Mouse (Mus musculus): ENCODE results near the gene Fpgt. TPM values are rescaled to one million over a fixed set of nuclear protein-coding genes. Genes with fewer than 3 reads are reported as not detected.

Gene Fpgt
- 2.3 and 7.5 TPM in 2 replicates for polyA plus RNA-seq (2011; ENCODE audit: insufficient read depth, insufficient read length, low replicate concordance, missing spikeins)

GRCm38 (mm10) chr3:155093116-155093956, at the start of gene Fpgt, which contains the start of gene Lrriq3:
Gene Fpgt, minus strand, starts transcription at chr3:155093403.
Gene Lrriq3, plus strand, starts transcription at chr3:155093434.
- 2% methylated on average over 47 of the region's 47 CpGs for WGBS
- peak; percentile 48; the same call in 1 of the 2 replicates for TF ChIP-seq POLR2A (IDR thresholded peaks at IDR 0.05; ENCODE audit: borderline replicate concordance, control insufficient read depth, low read depth, low read length)
- TF ChIP-seq CTCF (IDR thresholded peaks at IDR 0.05; ENCODE audit: control insufficient read depth, insufficient read depth, low read length), result no peak
- H3K27ac ChIP-seq (ENCODE audit: control insufficient read depth, insufficient read depth, low read depth, low read length, poor library complexity), result peak within 1 kb of the TSS; percentile 45

DNA sequence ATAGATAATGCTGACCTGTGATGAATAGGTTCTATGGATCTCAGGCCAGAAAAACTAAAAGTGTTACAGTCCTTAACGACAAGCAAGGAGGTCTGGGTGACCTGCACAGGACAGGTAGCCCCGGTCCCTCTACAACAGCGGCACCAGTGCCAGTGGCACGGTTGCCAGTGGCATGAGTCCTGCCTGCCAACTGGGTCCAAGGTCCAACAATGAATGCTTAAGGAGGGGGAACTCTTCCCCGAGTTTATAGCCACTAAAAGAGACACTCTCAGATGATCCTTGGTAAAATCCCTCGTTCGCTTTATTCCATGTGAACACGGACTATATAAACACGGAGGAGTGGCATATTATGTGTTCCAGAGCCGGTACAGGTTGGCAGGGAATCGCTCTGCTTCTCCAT, 47.8 kb upstream of the Fpgt start:
- Histone ChIP-seq H3K4me1 (ENCODE audit: control insufficient read depth, insufficient read depth, low read length) (no peaks in the 10 kb centered on the region), H3K4me3 (replicated peaks; ENCODE audit: control insufficient read depth, low read depth, low read length) (no peak overlapping the region), H3K27ac (ENCODE audit: control insufficient read depth, insufficient read depth, low read depth, low read length, poor library complexity) (no peak overlapping the region)
- no peak for TF ChIP-seq POLR2A (IDR thresholded peaks at IDR 0.05; ENCODE audit: borderline replicate concordance, control insufficient read depth, low read depth, low read length)
- TF ChIP-seq CTCF (IDR thresholded peaks at IDR 0.05; ENCODE audit: control insufficient read depth, insufficient read depth, low read length), result no peak
- 78% methylated on average over 11 of the region's 11 CpGs for WGBS

More at GRCm38 (mm10) chr3:155093116-155093956, at the start of gene Fpgt, which contains the start of gene Lrriq3:
- H3K4me1 ChIP-seq (ENCODE audit: control insufficient read depth, insufficient read depth, low read length), result no peaks in the 10 kb centered on the region; the same call in 1 of the 2 replicates
- peak within 1 kb of the TSS; percentile 89 for H3K4me3 ChIP-seq (replicated peaks; ENCODE audit: control insufficient read depth, low read depth, low read length)

GRCm38 (mm10) chr3:155137737-155138136, 44.5 kb upstream of the Fpgt start:
- TF ChIP-seq CTCF (IDR thresholded peaks at IDR 0.05; ENCODE audit: control insufficient read depth, insufficient read depth, low read length), result no peak
- TF ChIP-seq POLR2A (IDR thresholded peaks at IDR 0.05; ENCODE audit: borderline replicate concordance, control insufficient read depth, low read depth, low read length), result no peak
- H3K4me1 ChIP-seq (ENCODE audit: control insufficient read depth, insufficient read depth, low read length), result no peaks in the 10 kb centered on the region
- WGBS, result 81% methylated on average over 5 of the region's 5 CpGs
- no peak overlapping the region for H3K27ac ChIP-seq (ENCODE audit: control insufficient read depth, insufficient read depth, low read depth, low read length, poor library complexity)
- H3K4me3 ChIP-seq (replicated peaks; ENCODE audit: control insufficient read depth, low read depth, low read length), result no peak overlapping the region

GRCm38 (mm10) chr3:155105957-155106356, 12.8 kb upstream of the Fpgt start:
- TF ChIP-seq POLR2A (IDR thresholded peaks at IDR 0.05; ENCODE audit: borderline replicate concordance, control insufficient read depth, low read depth, low read length) (no peak), CTCF (IDR thresholded peaks at IDR 0.05; ENCODE audit: control insufficient read depth, insufficient read depth, low read length) (no peak)
- Histone ChIP-seq H3K27ac (ENCODE audit: control insufficient read depth, insufficient read depth, low read depth, low read length, poor library complexity) (no peak overlapping the region), H3K4me3 (replicated peaks; ENCODE audit: control insufficient read depth, low read depth, low read length) (no peak overlapping the region), H3K4me1 (ENCODE audit: control insufficient read depth, insufficient read depth, low read length) (no peaks in the 10 kb centered on the region)
- WGBS, result 72% methylated on average over 1 of the region's 1 CpGs

- 83% methylated on average over 1 of the region's 1 CpGs for WGBS
- no peak overlapping the region for H3K4me3 ChIP-seq (replicated peaks; ENCODE audit: control insufficient read depth, low read depth, low read length)
- H3K4me1 ChIP-seq (ENCODE audit: control insufficient read depth, insufficient read depth, low read length), result no peaks in the 10 kb centered on the region
- TF ChIP-seq POLR2A (IDR thresholded peaks at IDR 0.05; ENCODE audit: borderline replicate concordance, control insufficient read depth, low read depth, low read length) (no peak), CTCF (IDR thresholded peaks at IDR 0.05; ENCODE audit: control insufficient read depth, insufficient read depth, low read length) (no peak)
- no peak overlapping the region for H3K27ac ChIP-seq (ENCODE audit: control insufficient read depth, insufficient read depth, low read depth, low read length, poor library complexity)
These were observed 6.1 kb upstream of the Fpgt start for GRCm38 (mm10) chr3:155099266-155099665.

GRCm38 (mm10) chr3:155092081-155092480, 1.1 kb downstream of the Fpgt start:
- no peaks in the 10 kb centered on the region; the same call in 1 of the 2 replicates for H3K4me1 ChIP-seq (ENCODE audit: control insufficient read depth, insufficient read depth, low read length)
- 94% methylated on average over 6 of the region's 6 CpGs for WGBS
- no peak overlapping the region for H3K27ac ChIP-seq (ENCODE audit: control insufficient read depth, insufficient read depth, low read depth, low read length, poor library complexity)
- no peak overlapping the region for H3K4me3 ChIP-seq (replicated peaks; ENCODE audit: control insufficient read depth, low read depth, low read length)
- no peak for TF ChIP-seq CTCF (IDR thresholded peaks at IDR 0.05; ENCODE audit: control insufficient read depth, insufficient read depth, low read length)
- TF ChIP-seq POLR2A (IDR thresholded peaks at IDR 0.05; ENCODE audit: borderline replicate concordance, control insufficient read depth, low read depth, low read length), result no peak

DNA sequence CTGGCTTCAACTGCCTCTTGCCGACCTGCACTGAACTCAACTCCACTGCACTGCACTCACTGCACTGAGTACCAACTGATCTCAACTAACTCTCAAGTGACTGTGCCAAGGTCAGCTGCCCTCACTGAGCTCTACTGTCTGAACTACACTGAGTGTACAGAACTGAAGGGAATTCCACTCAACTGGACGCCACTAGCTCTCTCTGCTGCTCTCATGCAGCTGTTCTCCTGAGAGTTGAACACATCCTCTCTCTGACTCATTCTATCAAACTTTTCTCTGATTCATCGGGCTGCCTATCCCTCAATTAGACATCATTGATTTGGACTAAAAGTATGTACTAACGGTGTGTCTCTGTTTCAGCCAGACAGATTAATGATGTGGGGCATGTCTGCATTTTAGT, 15.3 kb downstream of the Fpgt start:
- no peaks in the 10 kb centered on the region for H3K4me1 ChIP-seq (ENCODE audit: control insufficient read depth, insufficient read depth, low read length)
- no peak overlapping the region for H3K4me3 ChIP-seq (replicated peaks; ENCODE audit: control insufficient read depth, low read depth, low read length)
- no peak overlapping the region for H3K27ac ChIP-seq (ENCODE audit: control insufficient read depth, insufficient read depth, low read depth, low read length, poor library complexity)
- no peak for TF ChIP-seq CTCF (IDR thresholded peaks at IDR 0.05; ENCODE audit: control insufficient read depth, insufficient read depth, low read length)
- no peak for TF ChIP-seq POLR2A (IDR thresholded peaks at IDR 0.05; ENCODE audit: borderline replicate concordance, control insufficient read depth, low read depth, low read length)
- WGBS, result 70% methylated on average over 4 of the region's 4 CpGs

- no peak for TF ChIP-seq CTCF (IDR thresholded peaks at IDR 0.05; ENCODE audit: control insufficient read depth, insufficient read depth, low read length)
- Histone ChIP-seq H3K4me1 (ENCODE audit: control insufficient read depth, insufficient read depth, low read length) (no peaks in the 10 kb centered on the region), H3K4me3 (replicated peaks; ENCODE audit: control insufficient read depth, low read depth, low read length) (no peak overlapping the region), H3K27ac (ENCODE audit: control insufficient read depth, insufficient read depth, low read depth, low read length, poor library complexity) (no peak overlapping the region)
These were observed 33.8 kb downstream of the Fpgt start for GRCm38 (mm10) chr3:155059449-155059822.

Measured in bone marrow, adult 2 months (tissue).